Mouse (Mus musculus) hindbrain, postnatal 0 days (tissue): Measurements from ENCODE around the gene Slc22a23. TPM values are rescaled to one million over a fixed set of nuclear protein-coding genes. Genes with fewer than 3 reads are reported as not detected.

ENCODE experiments used
- ATAC-seq: fragments of 200-750 bp; cut with Nextera tagmentation; 2 replicates; pipeline ENCODE4 v1.8.0; 2017; ENCODE audit warnings: mild to moderate bottlenecking, moderate TSS enrichment, moderate library complexity
- DNase-seq: peaks from one replicate; pipeline ENCODE4 v3.0.0-alpha.2; 2015; ENCODE audit warnings: low spot score
- H3K27ac ChIP-seq: fragments of 300-500 bp; sonication (generic); 2 replicates; pipeline ENCODE4 v1.5.1; 2014; ENCODE audit warnings: mild to moderate bottlenecking
- H3K27me3 ChIP-seq: fragments of 300-500 bp; sonication (generic); 2 replicates; pipeline ENCODE4 v1.6.1; 2014; ENCODE audit warnings: low read length, mixed read lengths; ENCODE audit not compliant: insufficient read depth
- H3K36me3 ChIP-seq: fragments of 300-500 bp; sonication (generic); 2 replicates; pipeline ENCODE4 v1.6.1; 2014; ENCODE audit warnings: low read length, mixed read lengths; ENCODE audit not compliant: insufficient read depth
- H3K4me1 ChIP-seq: fragments of 300-500 bp; sonication (generic); 2 replicates; pipeline ENCODE4 v1.6.1; 2014; ENCODE audit warnings: antibody characterized with exemption, low read length, mixed read lengths; ENCODE audit not compliant: insufficient read depth
- H3K4me2 ChIP-seq: fragments of 300-500 bp; sonication (generic); 2 replicates; pipeline ENCODE4 v1.6.1; 2014; ENCODE audit warnings: low read depth, mild to moderate bottlenecking, low read length, moderate library complexity, mixed read lengths
- H3K4me3 ChIP-seq: fragments of 300-500 bp; sonication (generic); 2 replicates; pipeline ENCODE4 v1.5.1; 2014; ENCODE audit warnings: low read length
- H3K9ac ChIP-seq: fragments of 300-500 bp; sonication (generic); replicated peaks from 2 replicates; pipeline ENCODE4 v1.6.1; 2014; ENCODE audit warnings: mild to moderate bottlenecking, low read length, moderate library complexity, mixed read lengths
- H3K9me3 ChIP-seq: fragments of 300-500 bp; sonication (generic); 2 replicates; pipeline ENCODE4 v1.6.1; 2016; ENCODE audit warnings: low read length, mixed read lengths
- CTCF ChIP-seq: IDR thresholded peaks from 2 replicates; pipeline ENCODE4 v1.5.1; 2016; ENCODE audit warnings: antibody characterized with exemption, control low read depth, low read depth
- WGBS: fragments of 180-500 bp; shearing (Covaris S2); extraction: QIAGEN DNeasy Blood & Tissue Kit; methylation state at CpG from one replicate; pipeline ENCODE4 v1.1.7; 2014; 5-methylcytosine and 5-hydroxymethylcytosine counted together
- polyA plus RNA-seq: library from polyadenylated mRNA; unstranded; fragments of >200 nt; fragmentation: Nextera tagmentation; extraction: Ambion mirVana; gene quantifications from 2 replicates; pipeline ENCODE4 v1.2.1, GENCODE M21; 2015
- total RNA-seq: library from RNA; depleted of rRNA; stranded (reverse); fragments of >200 nt; gene quantifications from 2 replicates; pipeline ENCODE4 v1.2.3, GENCODE M21; 2014

Gene Slc22a23
- total and polyA plus RNA-seq, 2 experiments from 2014 or later = 12.9 to 136 TPM

- Histone ChIP-seq H3K27ac (no peak overlapping the region), H3K36me3 (peaks cover 18% of the 10 kb centered on the region), H3K27me3 (no peaks in the 10 kb centered on the region), H3K4me2 (no peak overlapping the region), H3K4me1 (no peaks in the 10 kb centered on the region), H3K4me3 (no peak overlapping the region), H3K9me3 (no peaks in the 10 kb centered on the region), H3K9ac (no peak overlapping the region)
- DNase-seq (peak; percentile 89), ATAC-seq (peak; percentile 91)
- WGBS = 9% methylated on average over 5 of the region's 5 CpGs
- TF ChIP-seq CTCF = peak; percentile 90
Observed at GRCm38 (mm10) chr13:34187571-34187970, 157.4 kb downstream of the Slc22a23 start.

- no peak overlapping the region for H3K9ac ChIP-seq
- H3K4me2 ChIP-seq = no peak overlapping the region
- H3K4me3 ChIP-seq = no peak overlapping the region
- 88% methylated on average over 2 of the region's 2 CpGs for WGBS
- TF ChIP-seq CTCF = no peak
- H3K9me3 ChIP-seq = no peaks in the 10 kb centered on the region
- no peak for ATAC-seq
- H3K36me3 ChIP-seq = peaks cover 23% of the 10 kb centered on the region
- H3K4me1 ChIP-seq = no peaks in the 10 kb centered on the region
- no peak overlapping the region for H3K27ac ChIP-seq
- DNase-seq = no peak
- no peaks in the 10 kb centered on the region for H3K27me3 ChIP-seq
Observed at GRCm38 (mm10) chr13:34185371-34185770, 159.6 kb downstream of the Slc22a23 start.

- TF ChIP-seq CTCF = no peak
- Histone ChIP-seq H3K36me3 (peaks cover 29% of the 10 kb centered on the region), H3K27me3 (no peaks in the 10 kb centered on the region), H3K4me2 (no peak overlapping the region), H3K4me1 (no peaks in the 10 kb centered on the region), H3K9me3 (no peaks in the 10 kb centered on the region), H3K9ac (no peak overlapping the region), H3K27ac (no peak overlapping the region), H3K4me3 (no peak overlapping the region)
- no peak for DNase-seq
- ATAC-seq = no peak
- 76% methylated on average over 5 of the region's 5 CpGs for WGBS
Observed at GRCm38 (mm10) chr13:34181624-34182023, 163.4 kb downstream of the Slc22a23 start.

- Histone ChIP-seq H3K36me3 (no peaks in the 10 kb centered on the region; the same call in 1 of the 2 replicates), H3K4me1 (no peaks in the 10 kb centered on the region), H3K9ac (no peak overlapping the region), H3K9me3 (no peaks in the 10 kb centered on the region), H3K27ac (no peak overlapping the region), H3K4me2 (no peak overlapping the region), H3K4me3 (no peak overlapping the region), H3K27me3 (no peaks in the 10 kb centered on the region)
- DNase-seq (no peak), ATAC-seq (no peak)
- no peak for TF ChIP-seq CTCF
- WGBS = 93% methylated on average over 6 of the region's 6 CpGs
Observed at GRCm38 (mm10) chr13:34174025-34174424, 171.0 kb downstream of the Slc22a23 start.

- Histone ChIP-seq H3K27me3 (no peaks in the 10 kb centered on the region), H3K4me3 (peak overlapping the region; percentile 70), H3K9me3 (no peaks in the 10 kb centered on the region), H3K9ac (peak overlapping the region; percentile 70), H3K4me1 (peaks cover 8% of the 10 kb centered on the region; the same call in 1 of the 2 replicates), H3K4me2 (peak overlapping the region; percentile 78), H3K27ac (peak overlapping the region; percentile 90), H3K36me3 (0 out of 2 replicates have a peak, but pooled peaks cover 6% of the 10 kb centered on the region)
- DNase-seq (no peak), ATAC-seq (no peak; the same call in 1 of the 2 replicates)
- no peak for TF ChIP-seq CTCF
- 33% methylated on average over 12 of the region's 12 CpGs for WGBS
Observed at GRCm38 (mm10) chr13:34163304-34163975, 181.5 kb downstream of the Slc22a23 start.

- Histone ChIP-seq H3K4me2 (peak within 1 kb of the TSS; percentile 78), H3K9me3 (no peaks in the 10 kb centered on the region), H3K27ac (peak within 1 kb of the TSS; percentile 90), H3K27me3 (no peaks in the 10 kb centered on the region), H3K9ac (peak within 1 kb of the TSS; percentile 70), H3K4me1 (peaks cover 8% of the 10 kb centered on the region; the same call in 1 of the 2 replicates), H3K36me3 (0 out of 2 replicates have a peak, but pooled peaks cover 6% of the 10 kb centered on the region), H3K4me3 (peak within 1 kb of the TSS; percentile 70)
- WGBS = 3% methylated on average over 43 of the region's 44 CpGs
- 0 out of 2 replicates have a peak, but pooled peaks have one; percentile 12 for TF ChIP-seq CTCF
- ATAC-seq (peak; percentile 97), DNase-seq (peak; percentile 95)
Observed at GRCm38 (mm10) chr13:34162491-34163303, 182.3 kb downstream of the Slc22a23 start, which contains the start of gene Psmg4. Psmg4 (plus strand) TSS chr13:34162964.
